Mouse (Mus musculus) limb, embryonic 14.5 days (tissue): ENCODE results near the gene Rps17. TPM values are rescaled to one million over a fixed set of nuclear protein-coding genes. Genes with fewer than 3 reads are reported as not detected.

Experiments used
- ATAC-seq: fragments of 200-750 bp; cut with Nextera tagmentation; 2 replicates; pipeline ENCODE4 v1.8.0; 2017; ENCODE audit warnings: low read depth, moderate number of reproducible peaks, moderate TSS enrichment; ENCODE audit not compliant: low FRiP score
- DNase-seq: peaks from one replicate; pipeline ENCODE4 v3.0.0-alpha.2; 2015; ENCODE audit warnings: low spot score
- H3K27ac ChIP-seq: fragments of 300-500 bp; sonication (generic); replicated peaks from 2 replicates; pipeline ENCODE4 v1.5.1; 2014; ENCODE audit warnings: low read depth, mild to moderate bottlenecking, low read length, moderate library complexity, mixed read lengths
- H3K27me3 ChIP-seq: fragments of 300-500 bp; sonication (generic); 2 replicates; pipeline ENCODE4 v1.6.1; 2014; ENCODE audit warnings: low read length, mixed read lengths; ENCODE audit not compliant: control insufficient read depth, insufficient read depth
- H3K36me3 ChIP-seq: fragments of 300-500 bp; sonication (generic); 2 replicates; pipeline ENCODE4 v1.6.1; 2014; ENCODE audit warnings: mild to moderate bottlenecking, low read length, moderate library complexity, mixed read lengths; ENCODE audit not compliant: control insufficient read depth, insufficient read depth
- H3K4me1 ChIP-seq: fragments of 300-500 bp; sonication (generic); 2 replicates; pipeline ENCODE4 v1.6.1; 2014; ENCODE audit warnings: antibody characterized with exemption, low read length, mixed read lengths; ENCODE audit not compliant: control insufficient read depth, insufficient read depth
- H3K4me2 ChIP-seq: fragments of 300-500 bp; sonication (generic); replicated peaks from 2 replicates; pipeline ENCODE4 v1.6.1; 2014; ENCODE audit warnings: low read depth, mild to moderate bottlenecking, low read length, moderate library complexity; ENCODE audit not compliant: severe bottlenecking
- H3K4me3 ChIP-seq: fragments of 300-500 bp; sonication (generic); replicated peaks from 2 replicates; pipeline ENCODE4 v1.5.1; 2014; ENCODE audit warnings: low read length
- H3K9ac ChIP-seq: fragments of 300-500 bp; sonication (generic); 2 replicates; pipeline ENCODE4 v1.6.1; 2014; ENCODE audit warnings: mild to moderate bottlenecking, low read depth, low read length, moderate library complexity; ENCODE audit not compliant: severe bottlenecking
- H3K9me3 ChIP-seq: fragments of 300-500 bp; sonication (generic); 2 replicates; pipeline ENCODE4 v1.6.1; 2016; ENCODE audit warnings: low read length; ENCODE audit not compliant: control insufficient read depth
- POLR2A ChIP-seq: fragments of 200-500 bp; IDR thresholded peaks from 2 replicates; pipeline ENCODE4 v1.8.0; 2012; ENCODE audit warnings: inconsistent platforms, mild to moderate bottlenecking, moderate library complexity, borderline replicate concordance; ENCODE audit not compliant: insufficient read depth, insufficient read length; ENCODE audit errors: extremely low read depth
- WGBS: fragments of 180-500 bp; shearing (Covaris S2); extraction: QIAGEN DNeasy Blood & Tissue Kit; methylation state at CpG from one replicate; pipeline ENCODE4 v1.1.7; 2014; 5-methylcytosine and 5-hydroxymethylcytosine counted together
- polyA plus RNA-seq, 2 experiments: library from polyadenylated mRNA; depleted of rRNA in 1 of 2; stranded (reverse) in 1 of 2; unstranded in 1 of 2; fragments of >200 nt; fragmentation: Nextera tagmentation in 1 of 2; extraction: Ambion mirVana in 1 of 2; gene quantifications; 2 replicates each; pipeline versions ENCODE4 v1.2.1 to v1.2.3; 2012 to 2014

Rps17 gene
- polyA plus RNA-seq, 2 experiments: 1,439 to 2,727 TPM

- WGBS: 77% methylated on average over 4 of the region's 4 CpGs
- Histone ChIP-seq H3K4me3 (no peak overlapping the region), H3K4me2 (no peak overlapping the region), H3K36me3 (peaks cover 73% of the 10 kb centered on the region), H3K9ac (no peak overlapping the region), H3K9me3 (no peaks in the 10 kb centered on the region), H3K4me1 (peaks cover 10% of the 10 kb centered on the region; the same call in 1 of the 2 replicates), H3K27ac (no peak overlapping the region), H3K27me3 (no peaks in the 10 kb centered on the region)
- peak; percentile 45 for DNase-seq
- no peak for TF ChIP-seq POLR2A
- no peak for ATAC-seq
Observed at GRCm38 (mm10) chr7:81339783-81340182, 5.3 kb downstream of the Rps17 start.

GRCm38 (mm10) chr7:81338522-81338873 lies 6.6 kb downstream of the Rps17 start:
- Histone ChIP-seq H3K27ac (no peak overlapping the region), H3K4me2 (no peak overlapping the region), H3K9ac (no peak overlapping the region), H3K4me1 (peaks cover 7% of the 10 kb centered on the region; the same call in 1 of the 2 replicates), H3K36me3 (peaks cover 78% of the 10 kb centered on the region), H3K9me3 (no peaks in the 10 kb centered on the region), H3K4me3 (no peak overlapping the region), H3K27me3 (no peaks in the 10 kb centered on the region)
- 60% methylated on average over 3 of the region's 3 CpGs for WGBS
- TF ChIP-seq POLR2A: no peak
- no peak for DNase-seq
- ATAC-seq: no peak

GRCm38 (mm10) chr7:81337785-81338521 lies 7.1 kb downstream of the Rps17 start:
- Histone ChIP-seq H3K4me3 (no peak overlapping the region), H3K27ac (no peak overlapping the region), H3K9ac (no peak overlapping the region), H3K9me3 (no peaks in the 10 kb centered on the region), H3K36me3 (peaks cover 76% of the 10 kb centered on the region), H3K4me1 (peaks cover 1% of the 10 kb centered on the region; the same call in 1 of the 2 replicates), H3K4me2 (no peak overlapping the region), H3K27me3 (no peaks in the 10 kb centered on the region)
- no peak for ATAC-seq
- WGBS: 94% methylated on average over 21 of the region's 21 CpGs
- DNase-seq: no peak
- no peak for TF ChIP-seq POLR2A

GRCm38 (mm10) chr7:81336432-81336786 lies 8.6 kb downstream of the Rps17 start:
- ATAC-seq: no peak
- Histone ChIP-seq H3K4me1 (no peaks in the 10 kb centered on the region), H3K9ac (0 out of 2 replicates have a peak overlapping the region, but pooled peaks have one; percentile 21), H3K4me3 (no peak overlapping the region), H3K4me2 (no peak overlapping the region), H3K27ac (no peak overlapping the region; the same call in 1 of the 2 replicates), H3K9me3 (no peaks in the 10 kb centered on the region), H3K36me3 (peaks cover 76% of the 10 kb centered on the region), H3K27me3 (no peaks in the 10 kb centered on the region)
- DNase-seq: peak; percentile 44
- TF ChIP-seq POLR2A: no peak
- WGBS: 43% methylated on average over 8 of the region's 8 CpGs

DNA sequence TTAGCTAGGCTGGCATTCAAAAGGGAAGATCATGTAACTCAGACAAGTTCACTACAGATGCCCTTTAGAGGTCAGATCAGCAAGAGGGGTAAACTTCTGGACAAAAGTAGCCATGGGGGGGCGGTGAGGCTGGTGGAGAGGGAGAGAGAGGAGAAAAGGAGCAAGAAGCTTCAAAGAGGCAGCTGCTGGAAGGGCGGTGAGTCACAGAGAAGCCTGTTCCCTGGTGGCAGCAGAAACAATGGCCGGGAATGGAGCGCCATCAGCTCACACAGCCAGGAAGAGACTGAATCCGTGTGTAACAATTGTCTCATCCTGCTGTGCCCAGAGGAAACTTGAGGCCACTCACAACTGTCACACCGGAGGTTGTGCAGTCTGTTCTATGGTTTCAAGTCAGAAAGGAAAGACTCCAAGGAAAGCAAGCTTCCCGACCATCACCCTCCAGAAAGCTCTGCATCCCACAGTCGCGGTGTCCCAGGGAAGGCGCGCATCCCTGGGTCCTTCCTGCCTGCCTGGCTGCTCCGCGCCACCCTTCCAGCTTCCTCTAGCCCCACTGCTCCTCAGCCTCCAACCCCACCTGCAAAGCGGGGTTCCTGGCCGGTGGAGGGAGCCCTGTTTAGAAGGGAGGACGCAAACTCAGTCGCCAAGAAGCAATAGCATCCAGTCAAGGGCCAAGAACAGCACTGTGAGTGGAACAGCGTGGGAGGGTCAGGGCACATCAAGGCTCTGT lies 9.2 kb downstream of the Rps17 start:
- Histone ChIP-seq H3K27ac (peak overlapping the region; percentile 33; the same call in 1 of the 2 replicates), H3K4me1 (no peaks in the 10 kb centered on the region), H3K4me3 (no peak overlapping the region), H3K9me3 (no peaks in the 10 kb centered on the region), H3K9ac (0 out of 2 replicates have a peak overlapping the region, but pooled peaks have one; percentile 21), H3K36me3 (peaks cover 71% of the 10 kb centered on the region), H3K27me3 (no peaks in the 10 kb centered on the region), H3K4me2 (no peak overlapping the region)
- WGBS: 82% methylated on average over 18 of the region's 18 CpGs
- DNase-seq (no peak), ATAC-seq (no peak)
- no peak for TF ChIP-seq POLR2A
